Mouse (Mus musculus) bone marrow, adult 2 months (tissue): ENCODE measurements around the gene Nmur1.

ENCODE experiments used
- CTCF ChIP-seq: fragments of 200-500 bp; IDR thresholded peaks from 2 replicates; pipeline ENCODE4 v1.5.1; 2011; ENCODE audit warnings: low read length, control low read depth; ENCODE audit not compliant: control insufficient read depth, insufficient read depth
- POLR2A ChIP-seq: fragments of 200-500 bp; IDR thresholded peaks from 2 replicates; pipeline ENCODE4 v1.6.1; 2011; ENCODE audit warnings: low read depth, mild to moderate bottlenecking, control low read depth, low read length, borderline replicate concordance; ENCODE audit not compliant: control insufficient read depth

DNA sequence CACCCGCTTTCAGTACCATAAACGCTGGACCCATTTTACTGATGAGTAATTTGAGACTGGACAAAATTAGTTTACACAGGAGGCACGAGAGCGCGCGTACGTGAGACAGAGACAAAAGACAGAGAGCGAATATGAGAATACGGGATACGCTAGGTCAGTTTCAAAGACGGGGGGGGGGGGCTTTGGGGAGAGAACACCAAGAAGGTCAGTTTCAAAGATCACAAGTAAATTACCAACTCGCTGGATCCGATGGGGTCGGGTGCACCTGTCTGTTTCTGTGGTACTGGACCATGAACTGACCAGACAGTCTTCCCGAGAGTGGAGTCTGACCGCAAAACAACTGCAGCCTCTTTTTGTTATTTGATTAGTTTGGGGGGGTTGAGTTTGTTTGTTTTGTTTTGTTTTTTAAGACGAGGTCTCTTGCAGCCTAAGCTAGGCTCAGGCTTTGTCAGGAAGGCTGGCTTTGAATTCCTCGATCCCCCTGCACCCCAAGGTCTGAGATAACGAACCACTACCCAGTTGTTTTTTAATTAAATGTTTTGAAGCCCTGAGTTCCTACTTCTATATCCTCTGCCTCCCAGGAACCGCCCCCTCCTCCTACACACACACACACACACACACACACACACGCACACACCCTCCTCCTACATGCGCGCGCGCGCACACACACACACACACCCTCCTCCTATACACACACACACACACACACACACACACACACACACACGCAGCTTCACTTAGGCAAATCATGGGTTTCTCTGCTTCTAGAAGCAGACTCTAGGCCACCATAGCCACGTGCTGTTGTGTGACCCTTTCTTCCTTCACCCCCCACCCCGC, 15.1 kb upstream of the Nmur1 start:
- TF ChIP-seq CTCF: no peak
- peak; percentile 29; the same call in 1 of the 2 replicates for TF ChIP-seq POLR2A
